Mouse (Mus musculus) embryonic stem cell, embryonic (primary cell): ENCODE measurements around the gene Zdhhc7.

ENCODE experiments used
- CTCF ChIA-PET, 4 experiments: fragments of 300-600 bp in 2 of 4; fragments of 350-600 bp in 2 of 4; sonication (Branson Sonifier 250); formaldehyde crosslinking; loops; one replicate each; lab custom pipeline; 2022; ENCODE audit warnings: inconsistent platforms in 2 of 4; lab: Charles Lee
- POLR2A ChIA-PET, 4 experiments: fragments of 300-600 bp in 2 of 4; fragments of 350-600 bp in 2 of 4; sonication (Branson Sonifier 250); formaldehyde crosslinking; loops; one replicate each; lab custom pipeline; 2022; ENCODE audit warnings: antibody characterized with exemption in 4 of 4, inconsistent platforms in 1 of 4; lab: Charles Lee

The Zdhhc7 gene

GRCm38 (mm10) chr8:120032549-120033208 lies 68.6 kb downstream of the Zdhhc7 start:
- ChIA-PET CTCF (interaction anchor here in 1 of 4 experiments (0.6 kb wide), 1 partner anchor 227 kb away, joined by 3 read pairs; no protein-coding TSS in a partner anchor), POLR2A (no interaction called here)
